Mouse (Mus musculus) forebrain, embryonic 16.5 days (tissue): Measurements from ENCODE around the gene Ric8a. TPM values are rescaled to one million over a fixed set of nuclear protein-coding genes. Genes with fewer than 3 reads are reported as not detected.

Experiments used
- ATAC-seq: fragments of 200-750 bp; cut with Nextera tagmentation; 2 replicates; pipeline ENCODE4 v1.8.0; 2017; ENCODE audit warnings: mild to moderate bottlenecking, moderate library complexity
- H3K27ac ChIP-seq: fragments of 300-500 bp; sonication (generic); 2 replicates; pipeline ENCODE4 v1.5.1; 2014; ENCODE audit warnings: low read length, control low read depth
- H3K27me3 ChIP-seq: fragments of 300-500 bp; sonication (generic); replicated peaks from 2 replicates; pipeline ENCODE4 v1.6.1; 2014; ENCODE audit warnings: low read length; ENCODE audit not compliant: control insufficient read depth, insufficient read depth
- H3K36me3 ChIP-seq: fragments of 300-500 bp; sonication (generic); 2 replicates; pipeline ENCODE4 v1.6.1; 2014; ENCODE audit not compliant: control insufficient read depth, insufficient read depth
- H3K4me1 ChIP-seq: fragments of 300-500 bp; sonication (generic); replicated peaks from 2 replicates; pipeline ENCODE4 v1.6.1; 2014; ENCODE audit warnings: low read length; ENCODE audit not compliant: control insufficient read depth, insufficient read depth
- H3K4me2 ChIP-seq: fragments of 300-500 bp; sonication (generic); 2 replicates; pipeline ENCODE4 v1.6.1; 2014; ENCODE audit warnings: mild to moderate bottlenecking, low read length, control low read depth
- H3K4me3 ChIP-seq: fragments of 300-500 bp; sonication (generic); replicated peaks from 2 replicates; pipeline ENCODE4 v1.5.1; 2014; ENCODE audit warnings: mild to moderate bottlenecking, low read length, control low read depth
- H3K9ac ChIP-seq: fragments of 300-500 bp; sonication (generic); replicated peaks from 2 replicates; pipeline ENCODE4 v1.6.1; 2014; ENCODE audit warnings: low read depth, low read length, control low read depth
- H3K9me3 ChIP-seq: fragments of 300-500 bp; sonication (generic); 2 replicates; pipeline ENCODE4 v1.6.1; 2016; ENCODE audit warnings: low read length; ENCODE audit not compliant: control insufficient read depth
- WGBS: fragments of 180-500 bp; shearing (Covaris S2); extraction: QIAGEN DNeasy Blood & Tissue Kit; methylation state at CpG from one replicate; pipeline ENCODE4 v1.1.7; 2014; 5-methylcytosine and 5-hydroxymethylcytosine counted together
- polyA plus RNA-seq: library from polyadenylated mRNA; unstranded; fragments of >200 nt; fragmentation: Nextera tagmentation; extraction: Ambion mirVana; gene quantifications from 2 replicates; pipeline ENCODE4 v1.2.1, GENCODE M21; 2015

The Ric8a gene
- polyA plus RNA-seq, 1 experiment from 2014 or later = 101 TPM

DNA sequence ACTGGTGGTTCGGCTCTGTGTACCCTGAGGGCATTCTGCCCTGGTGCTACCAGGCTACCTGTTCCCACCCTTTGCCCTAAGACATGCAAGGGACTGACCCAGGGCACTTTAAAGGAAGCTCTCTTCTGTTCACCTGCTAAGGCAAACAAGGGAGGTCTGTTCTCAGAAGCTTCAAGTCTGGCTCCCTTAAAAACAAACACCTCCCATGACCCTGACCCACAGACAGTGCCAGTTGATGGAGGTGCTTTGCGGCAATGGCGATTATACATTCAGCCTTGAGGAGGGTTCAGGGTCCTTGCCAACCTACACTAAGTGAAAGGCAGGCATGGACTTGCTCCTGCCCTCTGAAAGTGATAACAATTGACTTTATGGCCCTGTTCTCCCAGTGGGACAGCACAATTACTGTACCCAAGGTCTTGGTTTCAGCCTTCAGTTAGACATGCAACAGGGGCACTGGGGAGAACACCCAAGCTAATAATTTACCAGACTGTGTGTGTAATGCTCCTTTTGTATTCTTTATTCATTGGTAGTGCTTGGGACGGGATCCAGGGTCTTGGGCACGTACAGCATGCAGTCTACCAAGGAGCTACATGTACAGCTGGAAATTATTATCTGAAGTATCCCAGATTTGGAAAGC, 56.2 kb downstream of the Ric8a start:
- Histone ChIP-seq H3K4me1 (peaks cover 5% of the 10 kb centered on the region), H3K4me3 (no peak overlapping the region), H3K36me3 (no peaks in the 10 kb centered on the region), H3K27ac (no peak overlapping the region), H3K27me3 (no peaks in the 10 kb centered on the region), H3K9me3 (no peaks in the 10 kb centered on the region), H3K4me2 (no peak overlapping the region), H3K9ac (no peak overlapping the region)
- 77% methylated on average over 5 of the region's 5 CpGs for WGBS
- no peak for ATAC-seq

Other genes with a start within 250 kb of the Ric8a start
- not detected in 2 replicates for gene Olfr61, start 228.0 kb upstream of the Ric8a start, polyA plus RNA-seq
- gene Olfr53, start 210.5 kb upstream of the Ric8a start, polyA plus RNA-seq = not detected in 2 replicates
- not detected in 2 replicates for gene Olfr539, start 197.0 kb upstream of the Ric8a start, polyA plus RNA-seq
- gene Olfr45, start 175.0 kb upstream of the Ric8a start, polyA plus RNA-seq = not detected in 2 replicates
- not detected in 2 replicates for gene Olfr541, start 159.7 kb upstream of the Ric8a start, polyA plus RNA-seq
- not detected in 2 replicates for gene Cyp2e1, start 93.2 kb upstream of the Ric8a start, polyA plus RNA-seq
- gene Syce1, start 69.1 kb upstream of the Ric8a start, polyA plus RNA-seq = 0.34 and 0.40 TPM in 2 replicates
- 9.5 and 15.3 TPM in 2 replicates for gene Zfp941, start 34.8 kb upstream of the Ric8a start, polyA plus RNA-seq
- gene Urah, start 21.9 kb upstream of the Ric8a start, polyA plus RNA-seq = not detected in 2 replicates
- 1.7 TPM in 1 of 2 replicates, not detected in the other for gene Scgb1c1, start 11.4 kb upstream of the Ric8a start, polyA plus RNA-seq
- not detected in 2 replicates for gene Odf3, start 9.2 kb upstream of the Ric8a start, polyA plus RNA-seq
- gene Gm45785, start 626 bp upstream of the Ric8a start, polyA plus RNA-seq = not detected in 2 replicates
- gene Bet1l, start 620 bp downstream of the Ric8a start, polyA plus RNA-seq = 35.6 and 40.4 TPM in 2 replicates
- 272 and 303 TPM in 2 replicates for gene Psmd13, start 25.0 kb downstream of the Ric8a start, polyA plus RNA-seq
- gene Sirt3, start 25.4 kb downstream of the Ric8a start, polyA plus RNA-seq = 29.5 and 38.5 TPM in 2 replicates
- gene Cox8b, start 43.5 kb downstream of the Ric8a start, polyA plus RNA-seq = not detected in 2 replicates
- gene Nlrp6, start 63.9 kb downstream of the Ric8a start, polyA plus RNA-seq = 0.68 and 0.71 TPM in 2 replicates
- 8.9 and 10.1 TPM in 2 replicates for gene Pgghg, start 84.4 kb downstream of the Ric8a start, polyA plus RNA-seq
- gene Ifitm5, start 93.3 kb downstream of the Ric8a start, polyA plus RNA-seq = 0.38 and 2.1 TPM in 2 replicates
- gene Gm45717, start 99.0 kb downstream of the Ric8a start, polyA plus RNA-seq = not detected in 2 replicates
- gene Ifitm2, start 99.0 kb downstream of the Ric8a start, polyA plus RNA-seq = 126 and 150 TPM in 2 replicates
- gene Ifitm1, start 110.3 kb downstream of the Ric8a start, polyA plus RNA-seq = 9.0 and 11.2 TPM in 2 replicates
- 21.0 and 26.1 TPM in 2 replicates for gene Ifitm3, start 153.8 kb downstream of the Ric8a start, polyA plus RNA-seq
- gene Ifitm6, start 161.0 kb downstream of the Ric8a start, polyA plus RNA-seq = 0.40 and 0.57 TPM in 2 replicates
- gene Gm17387, start 172.2 kb downstream of the Ric8a start, polyA plus RNA-seq = not detected in 2 replicates
- 45.4 and 53.0 TPM in 2 replicates for gene B4galnt4, start 204.1 kb downstream of the Ric8a start, polyA plus RNA-seq
- gene Pkp3, start 221.3 kb downstream of the Ric8a start, polyA plus RNA-seq = 0.17 TPM in 1 of 2 replicates, not detected in the other
- 2.1 TPM in 2 replicates for gene Sigirr, start 243.6 kb downstream of the Ric8a start, polyA plus RNA-seq